Mouse (Mus musculus) erythroblast, embryonic 14.5 days (primary cell): ENCODE measurements around the gene Fcrlb.

Experiments used
- GATA1 ChIP-seq: IDR thresholded peaks from 2 replicates; pipeline ENCODE4 v1.6.1; 2012; ENCODE audit warnings: low read length, inconsistent platforms, mixed read lengths
- TAL1 ChIP-seq: IDR thresholded peaks from 3 replicates; pipeline ENCODE4 v1.6.1; 2012; ENCODE audit warnings: low read length, inconsistent platforms, mixed read lengths

- no peak for TF ChIP-seq GATA1
- no peak for TF ChIP-seq TAL1
Measured at GRCm38 (mm10) chr1:170903485-170903884, 9.3 kb downstream of the Fcrlb start.
